In the genomic region with DNA sequence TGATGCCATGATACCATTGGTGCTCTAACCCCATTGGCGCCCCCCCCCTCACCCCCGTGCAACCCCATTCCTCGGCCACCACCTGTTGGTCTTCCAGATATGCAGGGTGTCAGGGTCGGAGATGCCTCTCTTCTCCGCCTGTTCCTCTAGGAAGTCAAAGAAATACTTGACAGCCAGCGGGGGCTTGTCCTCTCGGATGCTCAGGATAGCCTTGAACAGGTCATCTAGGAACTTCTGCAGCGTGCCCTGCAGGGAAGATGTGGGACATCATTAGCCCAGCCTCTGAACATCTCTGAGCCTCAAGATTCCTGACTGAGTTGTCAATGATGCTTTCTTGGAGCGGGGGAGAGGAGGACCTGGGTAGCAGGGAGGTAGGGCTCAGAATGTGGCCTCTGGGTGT, we compare ENCODE assay signal across 21 mouse cellular contexts. TPM values are rescaled to one million over a fixed set of nuclear protein-coding genes. Genes with fewer than 3 reads are reported as not detected.
DNase-seq lines count a peak whose midpoint lies in the region; ATAC-seq lines count a peak whose summit lies in the region.
"Had no signal": no experiment of that assay in that cellular context is flagged by ENCODE, and none has a peak within 500 bp of the region (broad histone marks: within the 10 kb centered on the region; RNA-seq: fewer than 3 reads in every experiment).

No protein-coding gene starts in this region.

- DNase-seq in forebrain, embryonic 10.5 days (ENCODE audit: extremely low spot score, low spot score), result no peak
- DNase-seq in lung, postnatal 10 days, result no peak
- DNase-seq in frontal cortex, adult 2 months (ENCODE audit: extremely low spot score in 1 of 2, low spot score in 1 of 2), result no peak
- DNase-seq: liver, embryonic 13.5 days; right cerebral cortex, postnatal 25 days; thymus, postnatal 4 days had no signal

- no peak overlapping the region for H3K9ac ChIP-seq in forebrain, embryonic 12.5 days
- H3K9ac ChIP-seq in lung, embryonic 15.5 days, result no peak overlapping the region
- H3K9ac ChIP-seq in embryonic facial prominence, embryonic 13.5 days, result peak overlapping the region; percentile 6; the same call in 1 of the 2 replicates
- H3K9ac ChIP-seq in stomach, embryonic 16.5 days (ENCODE audit: low read length), result peak overlapping the region; percentile 43; the same call in 1 of the 2 replicates
- H3K9ac ChIP-seq: forebrain, embryonic 13.5 days; limb, embryonic 12.5 days; liver, embryonic 13.5 days; neural tube, embryonic 15.5 days had no signal

- H3K9me3 ChIP-seq in forebrain, embryonic 10.5 days, result no peaks in the 10 kb centered on the region
- H3K9me3 ChIP-seq in forebrain, embryonic 12.5 days, result no peaks in the 10 kb centered on the region
- no peaks in the 10 kb centered on the region for H3K9me3 ChIP-seq in lung, embryonic 15.5 days
- H3K9me3 ChIP-seq in embryonic facial prominence, embryonic 13.5 days, result no peaks in the 10 kb centered on the region
- no peaks in the 10 kb centered on the region for H3K9me3 ChIP-seq in stomach, embryonic 16.5 days (replicated peaks; ENCODE audit: control insufficient read depth, low read length)
- H3K9me3 ChIP-seq: forebrain, embryonic 13.5 days; hindbrain, embryonic 13.5 days; limb, embryonic 12.5 days; liver, embryonic 13.5 days; megakaryocyte, embryonic 14.5 days; neural tube, embryonic 15.5 days had no signal

- H3K4me1 ChIP-seq in forebrain, embryonic 10.5 days, result peaks cover 59% of the 10 kb centered on the region
- peaks cover 22% of the 10 kb centered on the region for H3K4me1 ChIP-seq in forebrain, embryonic 12.5 days
- H3K4me1 ChIP-seq in lung, embryonic 15.5 days, result peaks cover 63% of the 10 kb centered on the region
- H3K4me1 ChIP-seq in embryonic facial prominence, embryonic 13.5 days, result peaks cover 69% of the 10 kb centered on the region
- peaks cover 36% of the 10 kb centered on the region for H3K4me1 ChIP-seq in stomach, embryonic 16.5 days (ENCODE audit: control insufficient read depth, insufficient read depth, low read length)

- no peaks in the 10 kb centered on the region; the same call in 1 of the 2 replicates for H3K36me3 ChIP-seq in forebrain, embryonic 10.5 days (replicated peaks)
- no peaks in the 10 kb centered on the region for H3K36me3 ChIP-seq in forebrain, embryonic 12.5 days (replicated peaks)
- H3K36me3 ChIP-seq in lung, embryonic 15.5 days, result peaks cover 53% of the 10 kb centered on the region
- H3K36me3 ChIP-seq in embryonic facial prominence, embryonic 13.5 days, result peaks cover 34% of the 10 kb centered on the region
- no peaks in the 10 kb centered on the region for H3K36me3 ChIP-seq in stomach, embryonic 16.5 days (ENCODE audit: control insufficient read depth, insufficient read depth, low read length)
- H3K36me3 ChIP-seq: hindbrain, embryonic 13.5 days; limb, embryonic 12.5 days; liver, embryonic 13.5 days; neural tube, embryonic 15.5 days had no signal

- ATAC-seq in forebrain, embryonic 12.5 days (ENCODE audit: low FRiP score), result no peak
- no peak for ATAC-seq in lung, embryonic 15.5 days (ENCODE audit: borderline replicate concordance, extremely low read depth, low FRiP score, low TSS enrichment)
- ATAC-seq in embryonic facial prominence, embryonic 13.5 days (ENCODE audit: insufficient number of reproducible peaks, insufficient read depth, low FRiP score, low TSS enrichment, low read depth), result no peak
- ATAC-seq in stomach, embryonic 16.5 days (ENCODE audit: insufficient read depth, low FRiP score), result no peak
- ATAC-seq: forebrain, embryonic 13.5 days; midbrain, embryonic 16.5 days had no signal

- WGBS in forebrain, embryonic 10.5 days, result 87% methylated on average over 9 of the region's 9 CpGs
- WGBS in forebrain, embryonic 12.5 days, result 88% methylated on average over 9 of the region's 9 CpGs
- WGBS in lung, embryonic 15.5 days, result 81% methylated on average over 9 of the region's 9 CpGs
- 89% methylated on average over 9 of the region's 9 CpGs for WGBS in embryonic facial prominence, embryonic 13.5 days
- WGBS in stomach, embryonic 16.5 days, result 87% methylated on average over 9 of the region's 9 CpGs

- H3K27ac ChIP-seq in forebrain, embryonic 10.5 days, result peak overlapping the region; percentile 77; the same call in 1 of the 2 replicates
- H3K27ac ChIP-seq in forebrain, embryonic 12.5 days, result no peak overlapping the region
- H3K27ac ChIP-seq in lung, embryonic 15.5 days, result peak overlapping the region; percentile 91
- H3K27ac ChIP-seq in embryonic facial prominence, embryonic 13.5 days, result peak overlapping the region; percentile 82
- H3K27ac ChIP-seq in stomach, embryonic 16.5 days (ENCODE audit: low read length), result peak overlapping the region; percentile 64; the same call in 1 of the 2 replicates
- H3K27ac ChIP-seq: hindbrain, embryonic 13.5 days; liver, embryonic 13.5 days; neural tube, embryonic 15.5 days had no signal

- H3K27me3 ChIP-seq in forebrain, embryonic 10.5 days (ENCODE audit: poor library complexity, severe bottlenecking), result peaks cover 10% of the 10 kb centered on the region
- peaks cover 6% of the 10 kb centered on the region; the same call in 1 of the 2 replicates for H3K27me3 ChIP-seq in forebrain, embryonic 12.5 days
- H3K27me3 ChIP-seq in lung, embryonic 15.5 days, result no peaks in the 10 kb centered on the region
- H3K27me3 ChIP-seq in embryonic facial prominence, embryonic 13.5 days, result peaks cover 1% of the 10 kb centered on the region; the same call in 1 of the 2 replicates
- no peaks in the 10 kb centered on the region for H3K27me3 ChIP-seq in stomach, embryonic 16.5 days (ENCODE audit: control insufficient read depth, insufficient read depth, low read length)
- H3K27me3 ChIP-seq: CH12.LX; forebrain, embryonic 13.5 days; hindbrain, embryonic 13.5 days; liver, embryonic 13.5 days; neural tube, embryonic 15.5 days had no signal

- no peak overlapping the region for H3K4me3 ChIP-seq in forebrain, embryonic 10.5 days
- no peak overlapping the region for H3K4me3 ChIP-seq in forebrain, embryonic 12.5 days (replicated peaks)
- no peak overlapping the region for H3K4me3 ChIP-seq in lung, embryonic 15.5 days
- no peak overlapping the region for H3K4me3 ChIP-seq in embryonic facial prominence, embryonic 13.5 days
- H3K4me3 ChIP-seq in stomach, embryonic 16.5 days (replicated peaks; ENCODE audit: low read length), result no peak overlapping the region
- H3K4me3 ChIP-seq: forebrain, embryonic 13.5 days; hindbrain, embryonic 13.5 days; limb, embryonic 12.5 days; liver, embryonic 13.5 days; megakaryocyte, embryonic 14.5 days; neural tube, embryonic 15.5 days had no signal

- H3K4me2 ChIP-seq in forebrain, embryonic 12.5 days, result no peak overlapping the region
- H3K4me2 ChIP-seq in lung, embryonic 15.5 days, result no peak overlapping the region
- no peak overlapping the region for H3K4me2 ChIP-seq in embryonic facial prominence, embryonic 13.5 days
- H3K4me2 ChIP-seq in stomach, embryonic 16.5 days (ENCODE audit: low read depth, low read length), result no peak overlapping the region
- H3K4me2 ChIP-seq: forebrain, embryonic 13.5 days; hindbrain, embryonic 13.5 days; liver, embryonic 13.5 days; neural tube, embryonic 15.5 days had no signal

RNA-seq across cellular contexts. Expression of a gene that starts 13.7 kb away (rescaled TPM):
- not detected in 2 replicates for polyA plus RNA-seq in forebrain, embryonic 10.5 days (2016; fragmentation: Nextera tagmentation; extraction: Ambion mirVana)
- polyA plus RNA-seq in forebrain, embryonic 12.5 days (2016; fragmentation: Nextera tagmentation; extraction: Ambion mirVana), result not detected in 2 replicates
- not detected in 2 replicates for polyA plus RNA-seq in lung, embryonic 15.5 days (2015; fragmentation: Nextera tagmentation; extraction: Ambion mirVana)
- not detected in 2 replicates for polyA plus RNA-seq in embryonic facial prominence, embryonic 13.5 days (2015; fragmentation: Nextera tagmentation; extraction: Ambion mirVana)
- not detected in 2 replicates for polyA plus RNA-seq in stomach, embryonic 16.5 days (2015; fragmentation: Nextera tagmentation; extraction: Ambion mirVana)
- polyA plus RNA-seq in frontal cortex, adult 2 months (2012; rRNA removed), result not detected in 2 replicates
- polyA plus RNA-seq: brain, embryonic 14.5 days; cortical plate, adult 2 months; forebrain, embryonic 13.5 days; hindbrain, embryonic 13.5 days; intestine, embryonic 14.5 days; kidney, embryonic 14.5 days; limb, embryonic 12.5 days; liver, embryonic 13.5 days; midbrain, embryonic 16.5 days; neural tube, embryonic 15.5 days had no signal

RNA-seq across cellular contexts. Expression of a gene that starts 26.9 kb away (rescaled TPM):
- 0.06 and 0.10 TPM in 2 replicates for polyA plus RNA-seq in forebrain, embryonic 10.5 days (2016; fragmentation: Nextera tagmentation; extraction: Ambion mirVana)
- polyA plus RNA-seq in forebrain, embryonic 12.5 days (2016; fragmentation: Nextera tagmentation; extraction: Ambion mirVana), result 0.43 TPM in 1 of 2 replicates, not detected in the other
- polyA plus RNA-seq in lung, embryonic 15.5 days (2015; fragmentation: Nextera tagmentation; extraction: Ambion mirVana), result 0.20 and 0.35 TPM in 2 replicates
- 0.14 and 0.43 TPM in 2 replicates for polyA plus RNA-seq in embryonic facial prominence, embryonic 13.5 days (2015; fragmentation: Nextera tagmentation; extraction: Ambion mirVana)
- 0.09 TPM in 2 replicates for polyA plus RNA-seq in stomach, embryonic 16.5 days (2015; fragmentation: Nextera tagmentation; extraction: Ambion mirVana)
- 0.86 and 1.6 TPM in 2 replicates for polyA plus RNA-seq in frontal cortex, adult 2 months (2012; rRNA removed)
- polyA plus RNA-seq: intestine, embryonic 14.5 days; kidney, embryonic 14.5 days; liver, embryonic 13.5 days had no signal

RNA-seq across cellular contexts. Expression of a gene that starts 36.4 kb away (rescaled TPM):
- 23.9 and 28.0 TPM in 2 replicates for polyA plus RNA-seq in forebrain, embryonic 10.5 days (2016; fragmentation: Nextera tagmentation; extraction: Ambion mirVana)
- polyA plus RNA-seq in forebrain, embryonic 12.5 days (2016; fragmentation: Nextera tagmentation; extraction: Ambion mirVana), result 18.8 and 19.2 TPM in 2 replicates
- 49.2 and 53.5 TPM in 2 replicates for polyA plus RNA-seq in lung, embryonic 15.5 days (2015; fragmentation: Nextera tagmentation; extraction: Ambion mirVana)
- polyA plus RNA-seq in embryonic facial prominence, embryonic 13.5 days (2015; fragmentation: Nextera tagmentation; extraction: Ambion mirVana), result 25.2 and 40.3 TPM in 2 replicates
- 27.7 and 28.5 TPM in 2 replicates for polyA plus RNA-seq in stomach, embryonic 16.5 days (2015; fragmentation: Nextera tagmentation; extraction: Ambion mirVana)
- 56.5 and 73.7 TPM in 2 replicates for polyA plus RNA-seq in frontal cortex, adult 2 months (2012; rRNA removed)

Comparison
In these comparisons a context has a peak if more than half of its experiments do, and no peak if none do; other contexts are left out.
1. H3K9ac ChIP-seq: peak in embryonic facial prominence, embryonic 13.5 days (single experiment) and stomach, embryonic 16.5 days (single experiment); none in forebrain, embryonic 12.5 days (single experiment) and lung, embryonic 15.5 days (single experiment).